Mouse (Mus musculus): Measurements from ENCODE around the gene Zfp867.

- TF ChIP-seq POLR2A (IDR thresholded peaks at IDR 0.05; ENCODE audit: low read depth, low read length) (no peak), CTCF (conservative IDR thresholded peaks at IDR 0.05; ENCODE audit: insufficient read depth, insufficient read length, low read depth, low read length) (no peak)
These were observed 605 bp downstream of the Zfp867 start for GRCm38 (mm10) chr11:59471413-59472325.
